Mouse (Mus musculus) thymus, adult 2 months (tissue): ENCODE results near the gene Dnaja4.

ENCODE experiments used
- CTCF ChIP-seq: fragments of 200-500 bp; IDR thresholded peaks from 2 replicates; pipeline ENCODE4 v1.5.1; 2012; ENCODE audit warnings: mild to moderate bottlenecking, control low read depth, low read length, moderate library complexity, borderline replicate concordance; ENCODE audit not compliant: control insufficient read depth, poor library complexity, insufficient read depth; ENCODE audit errors: extremely low read depth
- POLR2A ChIP-seq: fragments of 200-500 bp; IDR thresholded peaks from 2 replicates; pipeline ENCODE4 v1.6.1; 2012; ENCODE audit warnings: mild to moderate bottlenecking, low read length, control low read depth, moderate library complexity; ENCODE audit not compliant: control insufficient read depth, poor library complexity, insufficient read depth; ENCODE audit errors: extremely low read depth

DNA sequence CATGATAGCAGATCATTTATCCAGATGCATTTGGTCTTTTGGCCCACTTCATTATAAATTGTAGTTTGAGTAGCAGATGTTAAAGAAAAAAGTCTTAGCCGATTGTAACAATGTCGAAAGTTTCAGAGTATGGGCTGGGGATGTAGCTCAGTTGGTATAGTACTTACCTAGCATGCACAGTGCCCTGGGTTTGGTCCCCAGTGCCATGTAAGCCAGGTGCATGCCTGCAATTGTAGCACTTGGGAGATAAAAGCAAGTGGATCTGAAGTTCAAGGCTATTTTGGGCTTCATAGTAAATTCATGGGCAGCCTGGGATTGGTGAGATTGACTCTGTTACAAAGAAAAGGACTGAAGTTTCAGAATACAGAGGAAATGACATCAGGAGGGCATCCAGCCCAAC lies 3.9 kb downstream of the Dnaja4 start:
- TF ChIP-seq CTCF: no peak
- TF ChIP-seq POLR2A: no peak
